In the genomic region with DNA sequence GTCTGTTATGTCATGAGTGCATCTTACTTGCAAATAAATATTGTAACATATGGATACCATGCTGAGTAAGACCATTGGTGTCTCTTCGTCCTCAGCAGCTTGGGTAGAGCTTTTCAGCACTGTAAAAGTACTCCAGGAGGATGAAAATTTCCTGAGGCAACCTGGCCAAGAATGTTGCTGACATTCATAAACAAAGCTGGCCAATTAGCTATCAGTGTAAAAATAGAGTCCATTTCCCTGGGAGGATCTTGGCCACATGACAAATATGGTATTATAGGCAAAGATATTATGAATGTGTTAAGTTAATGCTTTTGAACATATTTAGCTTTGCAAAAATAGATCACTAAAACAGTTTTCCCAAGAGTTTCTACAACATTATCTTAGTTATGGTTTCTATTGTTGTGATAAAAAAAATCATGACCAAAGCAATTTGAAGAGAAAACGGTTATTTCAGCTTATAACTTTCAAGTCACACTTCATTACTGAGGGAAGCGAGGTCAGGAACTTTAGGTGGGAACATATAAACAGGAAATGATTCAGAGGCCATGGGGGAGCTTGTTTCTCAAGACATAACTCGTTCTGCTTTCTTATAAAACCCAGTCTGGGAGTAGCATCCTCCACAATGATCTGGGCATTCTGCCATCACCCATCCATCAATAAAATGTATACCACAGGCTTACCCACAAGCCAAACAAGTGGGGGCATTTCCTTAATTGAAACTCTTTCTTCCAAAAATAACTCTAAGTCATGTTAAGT, we compare ENCODE assay signal across 14 mouse cellular contexts.
DNase-seq lines count a peak whose midpoint lies in the region; ATAC-seq and TF ChIP-seq lines count a peak whose summit lies in the region.
"Had no signal": no experiment of that assay in that cellular context is flagged by ENCODE, and none has a peak within 500 bp of the region (broad histone marks: within the 10 kb centered on the region; RNA-seq: fewer than 3 reads in every experiment).

No protein-coding gene starts in this region.

- no peak overlapping the region for H3K4me3 ChIP-seq in stomach, embryonic 14.5 days (ENCODE audit: low read depth, low read length)
- H3K4me3 ChIP-seq in stomach, postnatal 0 days (ENCODE audit: low read depth, low read length): no peak overlapping the region
- H3K4me3 ChIP-seq in lung, embryonic 15.5 days: no peak overlapping the region
- H3K4me3 ChIP-seq in stomach, embryonic 16.5 days (replicated peaks; ENCODE audit: low read length): no peak overlapping the region
- H3K4me3 ChIP-seq: layer of hippocampus, adult 2 months; neural tube, embryonic 15.5 days had no signal

- WGBS in stomach, embryonic 14.5 days: 33% methylated on average over 4 of the region's 4 CpGs
- 25% methylated on average over 4 of the region's 4 CpGs for WGBS in stomach, postnatal 0 days
- WGBS in lung, embryonic 15.5 days: 21% methylated on average over 4 of the region's 4 CpGs
- 28% methylated on average over 4 of the region's 4 CpGs for WGBS in stomach, embryonic 16.5 days

- TF ChIP-seq EP300 in stomach, postnatal 0 days (optimal IDR thresholded peaks at IDR 0.05): no peak

- no peaks in the 10 kb centered on the region for H3K36me3 ChIP-seq in stomach, embryonic 14.5 days (ENCODE audit: control insufficient read depth, insufficient read depth, low read length)
- H3K36me3 ChIP-seq in stomach, postnatal 0 days (ENCODE audit: control insufficient read depth, insufficient read depth, low read length): no peaks in the 10 kb centered on the region
- no peaks in the 10 kb centered on the region for H3K36me3 ChIP-seq in lung, embryonic 15.5 days
- H3K36me3 ChIP-seq in stomach, embryonic 16.5 days (ENCODE audit: control insufficient read depth, insufficient read depth, low read length): no peaks in the 10 kb centered on the region
- H3K36me3 ChIP-seq: neural tube, embryonic 15.5 days had no signal

- no peak overlapping the region for H3K9ac ChIP-seq in stomach, embryonic 14.5 days (replicated peaks; ENCODE audit: low read depth, low read length)
- H3K9ac ChIP-seq in stomach, postnatal 0 days (ENCODE audit: low read length): no peak overlapping the region
- no peak overlapping the region for H3K9ac ChIP-seq in lung, embryonic 15.5 days
- H3K9ac ChIP-seq in stomach, embryonic 16.5 days (ENCODE audit: low read length): no peak overlapping the region
- H3K9ac ChIP-seq: neural tube, embryonic 15.5 days had no signal

- no peaks in the 10 kb centered on the region; the same call in 1 of the 2 replicates for H3K9me3 ChIP-seq in stomach, embryonic 14.5 days (ENCODE audit: control insufficient read depth, low read depth, low read length)
- no peaks in the 10 kb centered on the region for H3K9me3 ChIP-seq in stomach, postnatal 0 days (ENCODE audit: control insufficient read depth, low read length)
- no peaks in the 10 kb centered on the region for H3K9me3 ChIP-seq in lung, embryonic 15.5 days
- H3K9me3 ChIP-seq in stomach, embryonic 16.5 days (replicated peaks; ENCODE audit: control insufficient read depth, low read length): 0 out of 2 replicates have a peak, but pooled peaks cover 3% of the 10 kb centered on the region

- H3K27me3 ChIP-seq in stomach, embryonic 14.5 days (ENCODE audit: control insufficient read depth, insufficient read depth, low read length): no peaks in the 10 kb centered on the region
- no peaks in the 10 kb centered on the region for H3K27me3 ChIP-seq in stomach, postnatal 0 days (ENCODE audit: control insufficient read depth, insufficient read depth, low read length)
- H3K27me3 ChIP-seq in lung, embryonic 15.5 days: no peaks in the 10 kb centered on the region
- H3K27me3 ChIP-seq in stomach, embryonic 16.5 days (ENCODE audit: control insufficient read depth, insufficient read depth, low read length): no peaks in the 10 kb centered on the region
- H3K27me3 ChIP-seq: neural tube, embryonic 15.5 days had no signal

- no peak overlapping the region for H3K4me2 ChIP-seq in stomach, embryonic 14.5 days (replicated peaks; ENCODE audit: low read depth, low read length)
- no peak overlapping the region for H3K4me2 ChIP-seq in stomach, postnatal 0 days (replicated peaks; ENCODE audit: low read depth)
- H3K4me2 ChIP-seq in lung, embryonic 15.5 days: no peak overlapping the region
- no peak overlapping the region for H3K4me2 ChIP-seq in stomach, embryonic 16.5 days (ENCODE audit: low read depth, low read length)
- H3K4me2 ChIP-seq: neural tube, embryonic 15.5 days had no signal

- H3K4me1 ChIP-seq in stomach, embryonic 14.5 days (ENCODE audit: control insufficient read depth, insufficient read depth, low read length): no peaks in the 10 kb centered on the region
- H3K4me1 ChIP-seq in stomach, postnatal 0 days (replicated peaks; ENCODE audit: control insufficient read depth, insufficient read depth): no peaks in the 10 kb centered on the region
- H3K4me1 ChIP-seq in lung, embryonic 15.5 days: 0 out of 2 replicates have a peak, but pooled peaks cover 2% of the 10 kb centered on the region
- no peaks in the 10 kb centered on the region for H3K4me1 ChIP-seq in stomach, embryonic 16.5 days (ENCODE audit: control insufficient read depth, insufficient read depth, low read length)
- H3K4me1 ChIP-seq: neural tube, embryonic 15.5 days had no signal

- TF ChIP-seq CTCF in stomach, postnatal 0 days (IDR thresholded peaks at IDR 0.05; ENCODE audit: low read depth): no peak

- peak; percentile 79 for ATAC-seq in stomach, embryonic 14.5 days (ENCODE audit: insufficient number of reproducible peaks, insufficient read depth, low FRiP score, low read depth)
- ATAC-seq in stomach, postnatal 0 days (ENCODE audit: low FRiP score, low TSS enrichment): no peak
- ATAC-seq in lung, embryonic 15.5 days (ENCODE audit: borderline replicate concordance, extremely low read depth, low FRiP score, low TSS enrichment): peak; percentile 95
- ATAC-seq in stomach, embryonic 16.5 days (ENCODE audit: insufficient read depth, low FRiP score): peak; percentile 68
- no peak for ATAC-seq in megakaryocyte-erythroid progenitor cell, adult 5-6 weeks (replicated peaks; ENCODE audit: low FRiP score, low TSS enrichment, poor library complexity, severe bottlenecking)
- ATAC-seq: forebrain, embryonic 16.5 days had no signal

- H3K27ac ChIP-seq in stomach, embryonic 14.5 days (ENCODE audit: low read length): no peak overlapping the region
- no peak overlapping the region for H3K27ac ChIP-seq in stomach, postnatal 0 days (replicated peaks)
- peak overlapping the region; percentile 75 for H3K27ac ChIP-seq in lung, embryonic 15.5 days
- H3K27ac ChIP-seq in stomach, embryonic 16.5 days (ENCODE audit: low read length): no peak overlapping the region
- H3K27ac ChIP-seq: layer of hippocampus, adult 2 months; neural tube, embryonic 15.5 days had no signal

- peak; percentile 4 for DNase-seq in embryo, embryonic 11 days
- no peak for DNase-seq in embryo, embryonic 9.5 days (ENCODE audit: extremely low spot score)
- no peak for DNase-seq in stomach, postnatal 0 days (ENCODE audit: low spot score)
- DNase-seq in spleen, postnatal 4 days (ENCODE audit: low spot score in 2 of 2): no peak
- DNase-seq: cerebellum, adult 2 months; gastrocnemius, postnatal 36 days; midbrain, embryonic 14.5 days had no signal

Comparison
In these comparisons a context has a peak if more than half of its experiments do, and no peak if none do; other contexts are left out.
1. ATAC-seq: peak in stomach, embryonic 14.5 days (single experiment), lung, embryonic 15.5 days (single experiment) and stomach, embryonic 16.5 days (single experiment); none in stomach, postnatal 0 days (single experiment) and megakaryocyte-erythroid progenitor cell, adult 5-6 weeks (single experiment).